Mouse (Mus musculus) liver, postnatal 0 days (tissue): ENCODE measurements around the gene Hs3st2.

Source experiments
- CTCF ChIP-seq: sonication (generic); IDR thresholded peaks from 2 replicates; pipeline ENCODE4 v1.5.1; 2016; ENCODE audit warnings: antibody characterized with exemption, low read depth
- EP300 ChIP-seq: IDR thresholded peaks from 2 replicates; pipeline ENCODE4 v1.6.1; 2016; ENCODE audit warnings: antibody characterized with exemption, low read depth, mild to moderate bottlenecking

GRCm38 (mm10) chr7:121529023-121529422 is 137.4 kb downstream of the Hs3st2 start:
- TF ChIP-seq CTCF (no peak), EP300 (no peak)
